Mouse (Mus musculus) neural tube, embryonic 14.5 days (tissue): Measurements from ENCODE around the gene Rpl34. TPM values are rescaled to one million over a fixed set of nuclear protein-coding genes. Genes with fewer than 3 reads are reported as not detected.
A peak's percentile ranks its signal among the peaks of the same experiment; 100 is the strongest.

ENCODE experiments used
- ATAC-seq: fragments of 200-750 bp; cut with Nextera tagmentation; 2 replicates; pipeline ENCODE4 v1.8.0; 2017; ENCODE audit warnings: low read depth, mild to moderate bottlenecking, moderate TSS enrichment, moderate library complexity
- H3K27ac ChIP-seq: fragments of 300-500 bp; sonication (generic); 2 replicates; pipeline ENCODE4 v1.5.1; 2014; ENCODE audit warnings: low read depth, mild to moderate bottlenecking, control low read depth, low read length, moderate library complexity, mixed read lengths
- H3K27me3 ChIP-seq: fragments of 300-500 bp; sonication (generic); 2 replicates; pipeline ENCODE4 v1.6.1; 2014; ENCODE audit warnings: low read length; ENCODE audit not compliant: control insufficient read depth, insufficient read depth
- H3K36me3 ChIP-seq: fragments of 300-500 bp; sonication (generic); 2 replicates; pipeline ENCODE4 v1.6.1; 2014; ENCODE audit warnings: low read length, mixed read lengths; ENCODE audit not compliant: control insufficient read depth, insufficient read depth
- H3K4me1 ChIP-seq: fragments of 300-500 bp; sonication (generic); 2 replicates; pipeline ENCODE4 v1.6.1; 2014; ENCODE audit warnings: low read length; ENCODE audit not compliant: control insufficient read depth, insufficient read depth
- H3K4me2 ChIP-seq: fragments of 300-500 bp; sonication (generic); 2 replicates; pipeline ENCODE4 v1.6.1; 2014; ENCODE audit warnings: mild to moderate bottlenecking, low read depth, low read length, control low read depth
- H3K4me3 ChIP-seq: fragments of 300-500 bp; sonication (generic); 2 replicates; pipeline ENCODE4 v1.5.1; 2014; ENCODE audit warnings: low read depth, low read length, control low read depth, mixed read lengths
- H3K9ac ChIP-seq: fragments of 300-500 bp; sonication (generic); replicated peaks from 2 replicates; pipeline ENCODE4 v1.6.1; 2014; ENCODE audit warnings: low read depth, mild to moderate bottlenecking, control low read depth, low read length, mixed read lengths
- H3K9me3 ChIP-seq: fragments of 300-500 bp; sonication (generic); 2 replicates; pipeline ENCODE4 v1.6.1; 2016; ENCODE audit warnings: low read length; ENCODE audit not compliant: control insufficient read depth
- WGBS: fragments of 180-500 bp; shearing (Covaris S2); extraction: QIAGEN DNeasy Blood & Tissue Kit; methylation state at CpG from one replicate; pipeline ENCODE4 v1.1.7; 2014; 5-methylcytosine and 5-hydroxymethylcytosine counted together
- polyA plus RNA-seq: library from polyadenylated mRNA; unstranded; fragments of >200 nt; fragmentation: Nextera tagmentation; extraction: Ambion mirVana; gene quantifications from 2 replicates; pipeline ENCODE4 v1.2.1, GENCODE M21; 2014

Gene Rpl34
- polyA plus RNA-seq, result 565 and 577 TPM in 2 replicates

- ATAC-seq, result peak; percentile 99
- WGBS, result under 1% methylated on average over 45 of the region's 45 CpGs
- no peaks in the 10 kb centered on the region for H3K9me3 ChIP-seq
- H3K9ac ChIP-seq, result peak within 1 kb of the TSS; percentile 83
- H3K27ac ChIP-seq, result peak within 1 kb of the TSS; percentile 87
- peak within 1 kb of the TSS; percentile 63 for H3K4me3 ChIP-seq
- H3K4me2 ChIP-seq, result peak within 1 kb of the TSS; percentile 70
- no peaks in the 10 kb centered on the region for H3K27me3 ChIP-seq
- peaks cover 6% of the 10 kb centered on the region; the same call in 1 of the 2 replicates for H3K4me1 ChIP-seq
- peaks cover 28% of the 10 kb centered on the region for H3K36me3 ChIP-seq
Observed at GRCm38 (mm10) chr3:130730189-130730653, at the start of gene Rpl34. TSS of gene Rpl34 (minus strand) at chr3:130730398.

GRCm38 (mm10) chr3:130768172-130768571, 38.0 kb upstream of the Rpl34 start:
- Histone ChIP-seq H3K4me3 (no peak overlapping the region), H3K27me3 (no peaks in the 10 kb centered on the region), H3K4me1 (no peaks in the 10 kb centered on the region), H3K27ac (no peak overlapping the region), H3K9ac (no peak overlapping the region), H3K4me2 (no peak overlapping the region), H3K9me3 (no peaks in the 10 kb centered on the region), H3K36me3 (no peaks in the 10 kb centered on the region)
- WGBS, result 90% methylated on average over 3 of the region's 3 CpGs
- no peak for ATAC-seq

DNA sequence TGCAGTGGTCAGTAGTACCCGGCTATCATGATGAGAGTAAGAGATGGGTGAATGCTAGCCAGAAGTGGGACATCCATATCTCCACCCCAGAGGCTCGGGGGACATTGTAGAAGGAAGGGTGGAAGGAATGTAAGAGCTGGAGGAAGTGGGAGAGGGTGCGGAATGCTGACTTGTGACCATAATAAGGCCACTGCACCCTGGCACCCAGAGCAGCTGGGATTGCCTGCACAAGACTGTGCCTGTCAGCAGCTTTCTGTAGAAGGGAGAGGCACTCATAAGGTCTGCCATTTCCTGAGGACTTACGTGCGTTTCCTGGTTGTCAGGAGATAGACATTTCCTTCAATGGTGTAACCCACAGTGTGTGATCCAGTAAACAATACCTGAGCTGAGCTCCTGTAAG, 33.9 kb upstream of the Rpl34 start:
- H3K9ac ChIP-seq, result no peak overlapping the region
- ATAC-seq, result no peak
- H3K9me3 ChIP-seq, result no peaks in the 10 kb centered on the region
- no peaks in the 10 kb centered on the region for H3K27me3 ChIP-seq
- no peak overlapping the region for H3K4me2 ChIP-seq
- 87% methylated on average over 5 of the region's 5 CpGs for WGBS
- H3K27ac ChIP-seq, result no peak overlapping the region
- no peaks in the 10 kb centered on the region for H3K36me3 ChIP-seq
- H3K4me1 ChIP-seq, result no peaks in the 10 kb centered on the region
- no peak overlapping the region for H3K4me3 ChIP-seq

- Histone ChIP-seq H3K4me3 (no peak overlapping the region), H3K27me3 (no peaks in the 10 kb centered on the region), H3K36me3 (no peaks in the 10 kb centered on the region), H3K4me2 (no peak overlapping the region), H3K9me3 (no peaks in the 10 kb centered on the region), H3K27ac (no peak overlapping the region), H3K4me1 (no peaks in the 10 kb centered on the region; the same call in 1 of the 2 replicates), H3K9ac (no peak overlapping the region)
- ATAC-seq, result no peak
- 64% methylated on average over 24 of the region's 24 CpGs for WGBS
Observed at GRCm38 (mm10) chr3:130760711-130761435, 30.7 kb upstream of the Rpl34 start.

DNA sequence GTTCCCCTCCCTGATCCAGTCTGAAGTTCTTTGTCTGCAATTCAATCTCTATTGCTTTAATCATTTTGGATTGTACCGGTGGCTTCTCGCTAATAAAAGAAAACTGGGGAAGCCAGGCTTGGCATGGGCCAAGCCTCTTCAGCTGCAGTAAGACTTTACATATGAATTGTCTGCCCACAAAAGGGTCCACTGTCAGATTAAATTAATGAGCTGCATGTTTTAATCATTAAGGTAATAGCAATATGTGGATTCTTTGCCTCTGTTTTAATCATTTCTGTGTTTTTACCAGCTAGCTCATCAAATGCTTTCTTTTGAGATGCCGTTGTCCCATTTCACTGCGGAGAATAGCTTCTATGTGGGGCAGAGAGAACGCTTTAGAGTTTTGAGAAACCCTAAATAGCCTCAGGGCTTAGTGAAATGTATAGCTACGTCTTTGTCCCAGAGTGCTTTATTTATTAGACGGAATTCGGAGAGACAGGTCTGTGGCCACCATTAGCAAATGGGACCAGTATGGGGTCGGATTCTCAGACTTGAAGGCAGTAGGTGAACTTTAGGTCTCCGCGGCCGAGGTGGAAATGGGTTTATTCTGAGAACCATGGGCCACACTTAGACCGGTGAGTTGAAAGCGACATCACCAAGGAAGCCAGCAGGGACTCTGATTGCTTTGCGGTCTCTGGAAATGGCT, 28.1 kb upstream of the Rpl34 start:
- Histone ChIP-seq H3K27me3 (no peaks in the 10 kb centered on the region), H3K4me1 (no peaks in the 10 kb centered on the region; the same call in 1 of the 2 replicates), H3K4me2 (no peak overlapping the region), H3K4me3 (no peak overlapping the region), H3K9ac (no peak overlapping the region), H3K9me3 (no peaks in the 10 kb centered on the region), H3K27ac (no peak overlapping the region), H3K36me3 (no peaks in the 10 kb centered on the region)
- 22% methylated on average over 15 of the region's 15 CpGs for WGBS
- 0 out of 2 replicates have a peak, but pooled peaks have one; percentile 42 for ATAC-seq

GRCm38 (mm10) chr3:130757117-130757852, 27.1 kb upstream of the Rpl34 start:
- WGBS, result 63% methylated on average over 8 of the region's 8 CpGs
- no peak for ATAC-seq
- Histone ChIP-seq H3K9ac (no peak overlapping the region), H3K4me3 (no peak overlapping the region), H3K27ac (no peak overlapping the region), H3K36me3 (no peaks in the 10 kb centered on the region), H3K4me2 (no peak overlapping the region), H3K27me3 (no peaks in the 10 kb centered on the region), H3K4me1 (no peaks in the 10 kb centered on the region; the same call in 1 of the 2 replicates), H3K9me3 (no peaks in the 10 kb centered on the region)

DNA sequence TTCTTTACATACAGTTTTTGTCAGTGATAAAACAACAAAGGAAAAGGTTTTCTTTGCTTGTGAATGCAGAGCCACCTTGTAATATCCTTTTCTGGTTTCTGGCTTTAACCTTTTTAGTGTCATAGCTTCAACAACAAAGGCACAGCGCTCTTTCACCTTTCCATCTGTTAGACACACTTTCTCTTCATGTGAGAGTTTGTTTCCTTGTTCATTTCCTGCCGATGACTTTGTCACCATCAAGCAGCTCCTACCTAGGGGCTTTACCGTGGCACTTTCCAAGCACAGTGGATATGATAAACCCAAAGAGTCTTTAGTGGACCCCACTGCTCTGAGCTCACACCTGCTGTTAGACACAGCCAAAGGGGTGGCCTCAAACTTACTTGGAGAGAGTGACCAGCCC, 19.0 kb upstream of the Rpl34 start:
- 92% methylated on average over 3 of the region's 3 CpGs for WGBS
- no peak overlapping the region for H3K4me3 ChIP-seq

GRCm38 (mm10) chr3:130746673-130747619, 16.7 kb upstream of the Rpl34 start:
- no peak for ATAC-seq
- H3K4me2 ChIP-seq, result no peak overlapping the region
- H3K9ac ChIP-seq, result no peak overlapping the region
- no peak overlapping the region for H3K27ac ChIP-seq
- WGBS, result 31% methylated on average over 10 of the region's 10 CpGs
- H3K9me3 ChIP-seq, result no peaks in the 10 kb centered on the region
- no peak overlapping the region for H3K4me3 ChIP-seq
- no peaks in the 10 kb centered on the region for H3K27me3 ChIP-seq
- H3K4me1 ChIP-seq, result no peaks in the 10 kb centered on the region
- no peaks in the 10 kb centered on the region for H3K36me3 ChIP-seq

More for the DNA sequence above, 19.0 kb upstream of the Rpl34 start:
- Histone ChIP-seq H3K9ac (no peak overlapping the region), H3K4me1 (no peaks in the 10 kb centered on the region), H3K9me3 (no peaks in the 10 kb centered on the region), H3K27me3 (no peaks in the 10 kb centered on the region), H3K4me2 (no peak overlapping the region), H3K36me3 (no peaks in the 10 kb centered on the region), H3K27ac (no peak overlapping the region)
- ATAC-seq, result no peak
